Mouse (Mus musculus) bone marrow, adult 2 months (tissue): ENCODE results near the gene Nme7. TPM values are rescaled to one million over a fixed set of nuclear protein-coding genes. Genes with fewer than 3 reads are reported as not detected.

Source experiments
- H3K27ac ChIP-seq: fragments of 200-500 bp; 2 replicates; pipeline ENCODE4 v1.5.1; 2012; ENCODE audit warnings: low read depth, mild to moderate bottlenecking, control low read depth, inconsistent platforms, low read length; ENCODE audit not compliant: control insufficient read depth, poor library complexity, insufficient read depth
- H3K4me1 ChIP-seq: fragments of 200-500 bp; 2 replicates; pipeline ENCODE4 v1.6.1; 2011; ENCODE audit warnings: low read length; ENCODE audit not compliant: control insufficient read depth, insufficient read depth
- H3K4me3 ChIP-seq: fragments of 200-500 bp; replicated peaks from 2 replicates; pipeline ENCODE3; 2011; ENCODE audit warnings: mild to moderate bottlenecking, low read depth, low read length, control low read depth; ENCODE audit not compliant: control insufficient read depth
- CTCF ChIP-seq: fragments of 200-500 bp; IDR thresholded peaks from 2 replicates; pipeline ENCODE4 v1.5.1; 2011; ENCODE audit warnings: low read length, control low read depth; ENCODE audit not compliant: control insufficient read depth, insufficient read depth
- POLR2A ChIP-seq: fragments of 200-500 bp; IDR thresholded peaks from 2 replicates; pipeline ENCODE4 v1.6.1; 2011; ENCODE audit warnings: low read depth, mild to moderate bottlenecking, control low read depth, low read length, borderline replicate concordance; ENCODE audit not compliant: control insufficient read depth
- WGBS: fragments of 180-500 bp; shearing (Covaris S2); methylation state at CpG from one replicate; pipeline ENCODE4 v1.1.7; 2018; 5-methylcytosine and 5-hydroxymethylcytosine counted together
- polyA plus RNA-seq: library from polyadenylated mRNA; stranded (reverse); fragments of >200 nt; gene quantifications from 2 replicates; pipeline ENCODE4 v1.2.4, GENCODE M21; 2011; ENCODE audit warnings: low replicate concordance; ENCODE audit not compliant: missing spikeins, insufficient read depth, insufficient read length

Gene Nme7
- polyA plus RNA-seq, 1 experiment = 16.5 TPM

- H3K4me3 ChIP-seq = peak overlapping the region; percentile 85
- under 1% methylated on average over 71 of the region's 76 CpGs for WGBS
- peaks cover 5% of the 10 kb centered on the region for H3K4me1 ChIP-seq
- no peak for TF ChIP-seq POLR2A
- TF ChIP-seq CTCF = no peak
- H3K27ac ChIP-seq = peak overlapping the region; percentile 72
Observed at GRCm38 (mm10) chr1:164457531-164458244, 153.8 kb downstream of the Nme7 start.

GRCm38 (mm10) chr1:164458245-164458613, 154.3 kb downstream of the Nme7 start, which contains the start of gene Atp1b1:
Gene Atp1b1, minus strand, starts transcription at chr1:164458355.
- peak within 1 kb of the TSS; percentile 85 for H3K4me3 ChIP-seq
- TF ChIP-seq POLR2A (peak; percentile 90), CTCF (no peak)
- H3K4me1 ChIP-seq = peaks cover 3% of the 10 kb centered on the region
- WGBS = 1% methylated on average over 35 of the region's 35 CpGs
- H3K27ac ChIP-seq = peak within 1 kb of the TSS; percentile 72

GRCm38 (mm10) chr1:164458621-164459051, 154.7 kb downstream of the Nme7 start:
- Histone ChIP-seq H3K27ac (peak overlapping the region; percentile 60; the same call in 1 of the 2 replicates), H3K4me1 (peaks cover 3% of the 10 kb centered on the region), H3K4me3 (peak overlapping the region; percentile 61)
- WGBS = under 1% methylated on average over 22 of the region's 22 CpGs
- TF ChIP-seq CTCF (no peak), POLR2A (no peak)

- peaks cover 2% of the 10 kb centered on the region for H3K4me1 ChIP-seq
- TF ChIP-seq POLR2A (no peak), CTCF (no peak)
- H3K4me3 ChIP-seq = peak overlapping the region; percentile 61
- 27% methylated on average over 12 of the region's 12 CpGs for WGBS
- no peak overlapping the region for H3K27ac ChIP-seq
Observed at GRCm38 (mm10) chr1:164459127-164459905, 155.4 kb downstream of the Nme7 start.

GRCm38 (mm10) chr1:164460921-164461697, 157.2 kb downstream of the Nme7 start:
- WGBS = 75% methylated on average over 13 of the region's 13 CpGs
- no peak overlapping the region for H3K4me3 ChIP-seq
- H3K4me1 ChIP-seq = peaks cover 2% of the 10 kb centered on the region
- H3K27ac ChIP-seq = no peak overlapping the region
- no peak for TF ChIP-seq CTCF
- no peak for TF ChIP-seq POLR2A

- Histone ChIP-seq H3K4me1 (peaks cover under 1% of the 10 kb centered on the region), H3K27ac (no peak overlapping the region), H3K4me3 (no peak overlapping the region)
- TF ChIP-seq POLR2A (no peak), CTCF (no peak)
- WGBS = 42% methylated on average over 10 of the region's 10 CpGs
Observed at GRCm38 (mm10) chr1:164461726-164462125, 157.8 kb downstream of the Nme7 start.

- no peaks in the 10 kb centered on the region; the same call in 1 of the 2 replicates for H3K4me1 ChIP-seq
- no peak overlapping the region for H3K27ac ChIP-seq
- H3K4me3 ChIP-seq = no peak overlapping the region
- 86% methylated on average over 10 of the region's 10 CpGs for WGBS
- TF ChIP-seq POLR2A (no peak), CTCF (no peak)
Observed at GRCm38 (mm10) chr1:164467406-164467805, 163.5 kb downstream of the Nme7 start.
